Mouse (Mus musculus): ENCODE measurements around the gene Cyyr1. TPM values are rescaled to one million over a fixed set of nuclear protein-coding genes. Genes with fewer than 3 reads are reported as not detected.

The Cyyr1 gene
- total and polyA plus RNA-seq, 3 experiments, result not detected

DNA sequence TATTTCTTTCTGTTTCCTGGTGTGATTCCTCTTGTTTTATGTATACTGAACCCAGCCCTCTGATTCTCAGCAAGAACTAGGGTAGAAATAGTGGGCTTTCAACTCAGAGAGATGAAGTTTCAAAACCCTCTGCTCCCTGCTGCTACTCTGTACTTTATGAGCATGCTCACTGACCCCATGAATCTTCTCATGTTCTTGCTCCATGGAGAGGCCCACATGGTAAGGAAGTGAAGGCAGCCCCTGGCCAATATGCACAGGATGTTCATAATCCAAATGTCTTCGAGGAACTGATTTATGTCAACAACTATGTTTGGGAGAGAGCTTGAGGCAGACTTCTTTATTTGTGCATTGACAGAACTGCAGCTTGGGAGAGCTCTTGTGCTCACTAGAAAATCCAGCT is 106.9 kb downstream of the Cyyr1 start:
- H3K36me3 ChIP-seq (replicated peaks in 1 of 2; ENCODE audit: control insufficient read depth in 1 of 2, insufficient read depth in 1 of 2, low read length in 1 of 2), result no peaks in the 10 kb centered on the region
- dilution Hi-C loops (cut with MboI; ENCODE audit: extremely low pct_ligation_motif_present, extremely low pct_unique_long_range_greater_than_20kb, low sequenced_read_pairs), result no loop called here
- no peak overlapping the region for H3K27ac ChIP-seq (ENCODE audit: insufficient read depth, low read depth)
- no peak overlapping the region for H3K9ac ChIP-seq (ENCODE audit: insufficient read depth, low read depth)
- H3K4me3 ChIP-seq (replicated peaks in 1 of 3; ENCODE audit: low read depth in 2 of 3, low read length in 2 of 3, poor library complexity in 1 of 3), result no peak overlapping the region
- H3K79me2 ChIP-seq (replicated peaks; ENCODE audit: control insufficient read depth, extremely low read depth, insufficient read depth, poor library complexity, severe bottlenecking), result no peaks in the 10 kb centered on the region
- H3K27me3 ChIP-seq (replicated peaks), result no peaks in the 10 kb centered on the region
- no peaks in the 10 kb centered on the region for H3K9me3 ChIP-seq (replicated peaks; ENCODE audit: low read length)
- no peak for TF ChIP-seq KAT2A (IDR thresholded peaks at IDR 0.05; ENCODE audit: insufficient replicate concordance, low read length)
- no peak for TF ChIP-seq MAX (IDR thresholded peaks at IDR 0.05; ENCODE audit: low read length)
- TF ChIP-seq UBTF (IDR thresholded peaks at IDR 0.05; ENCODE audit: low read depth, low read length), result no peak
- no peak for TF ChIP-seq JUN (IDR thresholded peaks at IDR 0.05; ENCODE audit: insufficient read depth, low read depth, low read length)
- no peak for TF ChIP-seq RCOR1 (conservative IDR thresholded peaks at IDR 0.05; ENCODE audit: low read depth, low read length)
- no peak for TF ChIP-seq ZKSCAN1 (IDR thresholded peaks at IDR 0.05; ENCODE audit: borderline replicate concordance, low read depth, low read length)
- TF ChIP-seq MAFK (IDR thresholded peaks at IDR 0.05; ENCODE audit: insufficient replicate concordance, low read length), result no peak
- TF ChIP-seq POLR2A (IDR thresholded peaks at IDR 0.05; ENCODE audit: low read depth, low read length), result no peak
- H3K4me2 ChIP-seq (ENCODE audit: insufficient read depth, low read depth, poor library complexity, severe bottlenecking), result no peak overlapping the region
- no peaks in the 10 kb centered on the region for H3K4me1 ChIP-seq (ENCODE audit: control insufficient read depth in 1 of 2, insufficient read depth in 2 of 2)
- DNase-seq (ENCODE audit: extremely low read depth), result no peak
- in situ Hi-C loops (cut with MboI; ENCODE audit: low pct_ligation_motif_present, low pct_unique_long_range_greater_than_20kb, low sequenced_read_pairs), result no loop called here

DNA sequence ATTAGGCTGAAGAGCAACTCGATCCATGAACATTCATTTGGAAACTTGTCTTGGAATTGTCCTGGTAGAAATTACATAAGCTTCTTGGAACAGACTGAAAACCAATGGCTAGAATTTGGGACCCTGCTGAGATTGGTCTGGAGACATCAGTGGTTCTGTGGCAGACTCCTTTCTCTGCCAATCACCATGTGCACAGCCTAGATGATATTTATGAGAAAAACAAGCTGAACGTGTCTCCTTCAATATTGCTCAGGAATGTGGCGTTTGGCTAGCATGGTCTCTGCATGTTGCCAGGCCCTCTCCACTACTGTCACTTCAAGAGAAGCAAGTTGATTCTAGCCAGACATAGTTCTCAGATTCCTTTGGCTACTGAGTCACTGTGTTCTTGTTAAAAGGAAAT is 107.4 kb downstream of the Cyyr1 start:
- Histone ChIP-seq H3K27ac (ENCODE audit: insufficient read depth, low read depth) (no peak overlapping the region), H3K4me2 (ENCODE audit: insufficient read depth, low read depth, poor library complexity, severe bottlenecking) (no peak overlapping the region), H3K27me3 (replicated peaks) (no peaks in the 10 kb centered on the region), H3K79me2 (replicated peaks; ENCODE audit: control insufficient read depth, extremely low read depth, insufficient read depth, poor library complexity, severe bottlenecking) (no peaks in the 10 kb centered on the region), H3K4me1 (ENCODE audit: control insufficient read depth in 1 of 2, insufficient read depth in 2 of 2) (no peaks in the 10 kb centered on the region), H3K9ac (ENCODE audit: insufficient read depth, low read depth) (no peak overlapping the region), H3K36me3 (replicated peaks in 1 of 2; ENCODE audit: control insufficient read depth in 1 of 2, insufficient read depth in 1 of 2, low read length in 1 of 2) (no peaks in the 10 kb centered on the region), H3K9me3 (replicated peaks; ENCODE audit: low read length) (no peaks in the 10 kb centered on the region), H3K4me3 (replicated peaks in 1 of 3; ENCODE audit: low read depth in 2 of 3, low read length in 2 of 3, poor library complexity in 1 of 3) (no peak overlapping the region)
- TF ChIP-seq MXI1 (IDR thresholded peaks at IDR 0.05; ENCODE audit: low read depth, low read length) (no peak), ZMIZ1 (IDR thresholded peaks at IDR 0.05; ENCODE audit: low read depth, low read length) (no peak), BHLHE40 (IDR thresholded peaks at IDR 0.05; ENCODE audit: low read depth, low read length) (no peak), IRF4 (IDR thresholded peaks at IDR 0.05; ENCODE audit: low read depth, low read length) (no peak), PAX5 (IDR thresholded peaks at IDR 0.05; ENCODE audit: low read length) (no peak), TCF12 (IDR thresholded peaks at IDR 0.05; ENCODE audit: low read depth, low read length) (no peak), ZC3H11A (IDR thresholded peaks at IDR 0.05; ENCODE audit: low read depth, low read length) (no peak), MYC (IDR thresholded peaks at IDR 0.05; ENCODE audit: low read depth, low read length) (no peak), USF1 (IDR thresholded peaks at IDR 0.05; ENCODE audit: low read depth, low read length) (no peak), RAD21 (IDR thresholded peaks at IDR 0.05; ENCODE audit: low read depth, low read length) (no peak), JUN (IDR thresholded peaks at IDR 0.05; ENCODE audit: insufficient read depth, low read depth, low read length) (no peak), MAFK (IDR thresholded peaks at IDR 0.05; ENCODE audit: insufficient replicate concordance, low read length) (no peak)
- dilution Hi-C loops (cut with MboI; ENCODE audit: extremely low pct_ligation_motif_present, extremely low pct_unique_long_range_greater_than_20kb, low sequenced_read_pairs) (no loop called here), in situ Hi-C loops (cut with MboI; ENCODE audit: low pct_ligation_motif_present, low pct_unique_long_range_greater_than_20kb, low sequenced_read_pairs) (no loop called here)
- no peak for DNase-seq (ENCODE audit: extremely low read depth)

Measured in CH12.LX (cell line).